Mouse (Mus musculus): Measurements from ENCODE around the gene Copz1.
"Not testable (repeated sequence)": the region's sequence is repeated elsewhere in the genome, so short reads cannot be mapped to it uniquely, and the experiment has no call there.

Copz1 gene

GRCm38 (mm10) chr15:103251595-103251994, 20.9 kb upstream of the Copz1 start:
- peak; percentile 79 for DNase-seq (ENCODE audit: low spot score)

- DNase-seq (ENCODE audit: low spot score) = peak; percentile 52
Observed at GRCm38 (mm10) chr15:103252660-103253059, 19.9 kb upstream of the Copz1 start.

GRCm38 (mm10) chr15:103253352-103253751, 19.2 kb upstream of the Copz1 start:
- DNase-seq (ENCODE audit: low spot score) = no peak

GRCm38 (mm10) chr15:103255169-103255568, 17.3 kb upstream of the Copz1 start:
- peak; percentile 69 for DNase-seq (ENCODE audit: low spot score)

- no peak for DNase-seq (ENCODE audit: low spot score)
Observed at GRCm38 (mm10) chr15:103256210-103256986, 16.1 kb upstream of the Copz1 start.

GRCm38 (mm10) chr15:103257790-103258728, 14.5 kb upstream of the Copz1 start, which contains the start of gene Nfe2:
Gene Nfe2 (minus strand): TSS chr15:103258403.
- DNase-seq (ENCODE audit: low spot score) = peak; percentile 87

- DNase-seq (ENCODE audit: low spot score) = no peak
Observed at GRCm38 (mm10) chr15:103259162-103259561, 13.4 kb upstream of the Copz1 start.

GRCm38 (mm10) chr15:103259989-103260388, 12.5 kb upstream of the Copz1 start:
- no peak for DNase-seq (ENCODE audit: low spot score)

- no peak for DNase-seq (ENCODE audit: low spot score)
Observed at GRCm38 (mm10) chr15:103264794-103265193, 7.7 kb upstream of the Copz1 start.

- DNase-seq (ENCODE audit: low spot score) = no peak
Observed at GRCm38 (mm10) chr15:103268903-103269302, 3.6 kb upstream of the Copz1 start.

- DNase-seq (ENCODE audit: low spot score) = not testable (repeated sequence)
Observed at GRCm38 (mm10) chr15:103275943-103276342, 3.4 kb downstream of the Copz1 start.

GRCm38 (mm10) chr15:103277949-103278348, 5.4 kb downstream of the Copz1 start:
- no peak for DNase-seq (ENCODE audit: low spot score)

- DNase-seq (ENCODE audit: low spot score) = peak; percentile 45
Observed at GRCm38 (mm10) chr15:103279750-103280149, 7.2 kb downstream of the Copz1 start.

- peak; percentile 47 for DNase-seq (ENCODE audit: low spot score)
Observed at GRCm38 (mm10) chr15:103280817-103281464, 8.4 kb downstream of the Copz1 start.

GRCm38 (mm10) chr15:103281465-103282205, 9.1 kb downstream of the Copz1 start:
- no peak for DNase-seq (ENCODE audit: low spot score)

- DNase-seq (ENCODE audit: low spot score) = peak; percentile 43
Observed at GRCm38 (mm10) chr15:103284066-103284465, 11.6 kb downstream of the Copz1 start.

- no peak for DNase-seq (ENCODE audit: low spot score)
Observed at GRCm38 (mm10) chr15:103284647-103285046, 12.1 kb downstream of the Copz1 start.

GRCm38 (mm10) chr15:103285778-103286417, 13.4 kb downstream of the Copz1 start:
- DNase-seq (ENCODE audit: low spot score) = no peak

GRCm38 (mm10) chr15:103289600-103289999, 17.1 kb downstream of the Copz1 start:
- no peak for DNase-seq (ENCODE audit: low spot score)

- no peak for DNase-seq (ENCODE audit: low spot score)
Observed at GRCm38 (mm10) chr15:103290417-103290816, 17.9 kb downstream of the Copz1 start.

GRCm38 (mm10) chr15:103290843-103291242, 18.3 kb downstream of the Copz1 start:
- DNase-seq (ENCODE audit: low spot score) = no peak
